Mouse (Mus musculus): ENCODE measurements around the gene Gm36176. TPM values are rescaled to one million over a fixed set of nuclear protein-coding genes. Genes with fewer than 3 reads are reported as not detected.
"Not testable (repeated sequence)": the region's sequence is repeated elsewhere in the genome, so short reads cannot be mapped to it uniquely, and the experiment has no call there.

The Gm36176 gene
- not detected for total RNA-seq (2021)

- intact Hi-C loops (cut with DNase I) = no loop called here
- DNase-seq (ENCODE audit: low spot score in 2 of 2) = no peak
Observed at GRCm38 (mm10) chr10:77846503-77846902, at the start of gene Gm36176. Gene Gm36176 (plus strand): TSS chr10:77846803.

GRCm38 (mm10) chr10:77797677-77798076 lies 48.9 kb upstream of the Gm36176 start:
- DNase-seq (ENCODE audit: low spot score in 2 of 2) = no peak
- intact Hi-C loops (cut with DNase I) = no loop called here

- DNase-seq (ENCODE audit: low spot score in 2 of 2); intact Hi-C loops (cut with DNase I): not testable (repeated sequence)
Observed at GRCm38 (mm10) chr10:77798164-77798920, 48.3 kb upstream of the Gm36176 start.

GRCm38 (mm10) chr10:77798921-77799508 lies 47.6 kb upstream of the Gm36176 start, which contains the start of gene Gm19668:
Gene Gm19668 (minus strand): TSS chr10:77799133.
- no peak for DNase-seq (ENCODE audit: low spot score in 2 of 2)
- intact Hi-C loops (cut with DNase I) = no loop called here

GRCm38 (mm10) chr10:77804095-77804494 lies 42.5 kb upstream of the Gm36176 start:
- no peak for DNase-seq (ENCODE audit: low spot score in 2 of 2)
- intact Hi-C loops (cut with DNase I) = no loop called here

GRCm38 (mm10) chr10:77811743-77812142 lies 34.9 kb upstream of the Gm36176 start, which contains the start of gene Gm9507:
Gene Gm9507 (minus strand): TSS chr10:77811843.
- intact Hi-C loops (cut with DNase I) = no loop called here
- no peak for DNase-seq (ENCODE audit: low spot score in 2 of 2)

GRCm38 (mm10) chr10:77814382-77814781 lies 32.2 kb upstream of the Gm36176 start, which contains the start of gene Gm2696:
Gene Gm2696 (plus strand): TSS chr10:77814682.
- intact Hi-C loops (cut with DNase I) = no loop called here
- DNase-seq (ENCODE audit: low spot score in 2 of 2) = no peak

- intact Hi-C loops (cut with DNase I) = no loop called here
- DNase-seq (ENCODE audit: low spot score in 2 of 2) = no peak
Observed at GRCm38 (mm10) chr10:77815514-77815913, 31.1 kb upstream of the Gm36176 start.

GRCm38 (mm10) chr10:77818523-77818922 lies 28.1 kb upstream of the Gm36176 start:
- intact Hi-C loops (cut with DNase I) = no loop called here
- no peak for DNase-seq (ENCODE audit: low spot score in 2 of 2)

GRCm38 (mm10) chr10:77819203-77819602 lies 27.4 kb upstream of the Gm36176 start:
- intact Hi-C loops (cut with DNase I) = no loop called here
- DNase-seq (ENCODE audit: low spot score in 2 of 2) = no peak

GRCm38 (mm10) chr10:77826951-77827350 lies 19.7 kb upstream of the Gm36176 start, which contains the start of gene Krtap10-4:
Gene Krtap10-4 (minus strand): TSS chr10:77827095.
- intact Hi-C loops (cut with DNase I) = no loop called here
- DNase-seq (ENCODE audit: low spot score in 2 of 2) = no peak

GRCm38 (mm10) chr10:77835647-77836046 lies 11.0 kb upstream of the Gm36176 start, which contains the start of gene Krtap10-10:
Gene Krtap10-10 (plus strand): TSS chr10:77835947.
- DNase-seq (ENCODE audit: low spot score in 2 of 2) = peak in 1 of 2 experiments; percentile 15
- intact Hi-C loops (cut with DNase I) = no loop called here

GRCm38 (mm10) chr10:77839006-77839405 lies 7.6 kb upstream of the Gm36176 start:
- intact Hi-C loops (cut with DNase I) = no loop called here
- DNase-seq (ENCODE audit: low spot score in 2 of 2) = no peak

- intact Hi-C loops (cut with DNase I) = no loop called here
Observed at GRCm38 (mm10) chr10:77846961-77847360, 358 bp downstream of the Gm36176 start.

GRCm38 (mm10) chr10:77847538-77847937 lies 935 bp downstream of the Gm36176 start:
- intact Hi-C loops (cut with DNase I) = no loop called here
- DNase-seq (ENCODE audit: low spot score in 2 of 2) = no peak

More at GRCm38 (mm10) chr10:77846961-77847360, 358 bp downstream of the Gm36176 start:
- DNase-seq (ENCODE audit: low spot score in 2 of 2) = no peak

GRCm38 (mm10) chr10:77852559-77852958 lies 6.0 kb downstream of the Gm36176 start, which contains the start of gene Gm10318:
Gene Gm10318 (plus strand): TSS chr10:77852859.
- no peak for DNase-seq (ENCODE audit: low spot score in 2 of 2)
- intact Hi-C loops (cut with DNase I) = no loop called here

GRCm38 (mm10) chr10:77861675-77862074 lies 15.1 kb downstream of the Gm36176 start, which contains the start of gene Gm3285:
Gene Gm3285 (plus strand): TSS chr10:77861975.
- intact Hi-C loops (cut with DNase I) = no loop called here
- no peak for DNase-seq (ENCODE audit: low spot score in 2 of 2)

- no peak for DNase-seq (ENCODE audit: low spot score in 2 of 2)
- intact Hi-C loops (cut with DNase I) = no loop called here
Observed at GRCm38 (mm10) chr10:77864067-77864761, 17.6 kb downstream of the Gm36176 start.

- no peak for DNase-seq (ENCODE audit: low spot score in 2 of 2)
- intact Hi-C loops (cut with DNase I) = no loop called here
Observed at GRCm38 (mm10) chr10:77864762-77865143, 18.1 kb downstream of the Gm36176 start.

GRCm38 (mm10) chr10:77867546-77867945 lies 20.9 kb downstream of the Gm36176 start:
- intact Hi-C loops (cut with DNase I) = no loop called here
- no peak for DNase-seq (ENCODE audit: low spot score in 2 of 2)
